Mouse (Mus musculus) myocyte (in vitro differentiated cells): ENCODE measurements around the gene Slc9a9.

ENCODE experiments used
- E2F4 ChIP-seq: IDR thresholded peaks from one replicate; pipeline ENCODE4 v1.6.1; 2011; ENCODE audit warnings: mild to moderate bottlenecking, control low read depth, moderate library complexity; ENCODE audit not compliant: insufficient read depth
- MAX ChIP-seq: IDR thresholded peaks from one replicate; pipeline ENCODE4 v1.6.1; 2011; ENCODE audit warnings: low read depth, mild to moderate bottlenecking, control low read depth
- MYOD1 ChIP-seq, 3 experiments: IDR thresholded peaks; one replicate each; pipeline ENCODE4 v1.6.1; 2011; ENCODE audit warnings: control low read depth in 2 of 3, low read depth in 2 of 3, mild to moderate bottlenecking in 2 of 3, moderate library complexity in 1 of 3; ENCODE audit not compliant: insufficient read length in 2 of 3, control insufficient read depth in 1 of 3
- MYOG ChIP-seq, 3 experiments: IDR thresholded peaks; one replicate each; pipeline ENCODE4 v1.6.1; 2011; ENCODE audit warnings: control low read depth in 2 of 3, low read depth in 2 of 3, mild to moderate bottlenecking in 2 of 3; ENCODE audit not compliant: insufficient read length in 2 of 3, control insufficient read depth in 1 of 3, insufficient read depth in 1 of 3
- POLR2A ChIP-seq: IDR thresholded peaks from one replicate; pipeline ENCODE4 v1.6.1; 2011; ENCODE audit warnings: low read depth, mild to moderate bottlenecking, control low read depth, moderate library complexity; ENCODE audit not compliant: insufficient read length
- POLR2AphosphoS2 ChIP-seq: IDR thresholded peaks from one replicate; pipeline ENCODE4 v1.6.1; 2011; ENCODE audit warnings: low read depth, control low read depth; ENCODE audit not compliant: insufficient read length
- SRF ChIP-seq: IDR thresholded peaks from one replicate; pipeline ENCODE4 v1.6.1; 2011; ENCODE audit warnings: low read depth; ENCODE audit not compliant: control insufficient read depth, insufficient read length
- USF1 ChIP-seq: IDR thresholded peaks from one replicate; pipeline ENCODE4 v1.6.1; 2011; ENCODE audit warnings: low read depth, mild to moderate bottlenecking, control low read depth, moderate library complexity

- TF ChIP-seq POLR2AphosphoS2: no peak
- no peak for TF ChIP-seq POLR2A
- TF ChIP-seq MAX: no peak
- no peak for TF ChIP-seq SRF
- no peak for TF ChIP-seq MYOD1 (IDR thresholded peaks at IDR 0.05; ENCODE audit: control insufficient read depth in 1 of 3, insufficient read length in 2 of 3, low read depth in 2 of 3)
- TF ChIP-seq USF1: no peak
- no peak for TF ChIP-seq E2F4
- no peak for TF ChIP-seq MYOG (IDR thresholded peaks at IDR 0.05; ENCODE audit: control insufficient read depth in 1 of 3, insufficient read depth in 1 of 3, insufficient read length in 2 of 3, low read depth in 2 of 3)
Observed at GRCm38 (mm10) chr9:94647425-94647824, 22.3 kb upstream of the Slc9a9 start.
